Mouse (Mus musculus): ENCODE results near the gene Stx1b. TPM values are rescaled to one million over a fixed set of nuclear protein-coding genes. Genes with fewer than 3 reads are reported as not detected.

Gene Stx1b
- total RNA-seq, 2 experiments from 2014 or later = 0.30 to 0.72 TPM

DNA sequence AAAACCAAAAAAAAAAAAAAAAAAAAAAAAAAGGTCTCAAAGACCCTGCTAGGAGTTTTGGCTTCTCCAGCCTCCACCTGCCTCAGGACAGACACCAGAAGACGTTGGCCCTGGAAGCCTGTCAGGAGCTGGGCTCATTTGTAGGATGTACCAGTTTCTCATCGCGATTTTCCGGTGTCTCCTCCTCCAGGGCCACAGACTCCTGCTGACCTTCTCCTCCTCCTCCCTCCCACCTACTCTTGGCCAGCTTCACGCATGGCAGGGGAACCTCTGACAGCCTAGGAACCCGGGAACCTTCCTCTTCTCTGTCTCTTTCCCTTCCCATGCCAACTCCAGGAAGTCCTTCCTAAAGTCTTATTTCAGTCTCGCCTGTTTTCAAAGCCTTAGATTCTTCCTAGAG is 7.3 kb downstream of the Stx1b start:
- no peak for DNase-seq

DNA sequence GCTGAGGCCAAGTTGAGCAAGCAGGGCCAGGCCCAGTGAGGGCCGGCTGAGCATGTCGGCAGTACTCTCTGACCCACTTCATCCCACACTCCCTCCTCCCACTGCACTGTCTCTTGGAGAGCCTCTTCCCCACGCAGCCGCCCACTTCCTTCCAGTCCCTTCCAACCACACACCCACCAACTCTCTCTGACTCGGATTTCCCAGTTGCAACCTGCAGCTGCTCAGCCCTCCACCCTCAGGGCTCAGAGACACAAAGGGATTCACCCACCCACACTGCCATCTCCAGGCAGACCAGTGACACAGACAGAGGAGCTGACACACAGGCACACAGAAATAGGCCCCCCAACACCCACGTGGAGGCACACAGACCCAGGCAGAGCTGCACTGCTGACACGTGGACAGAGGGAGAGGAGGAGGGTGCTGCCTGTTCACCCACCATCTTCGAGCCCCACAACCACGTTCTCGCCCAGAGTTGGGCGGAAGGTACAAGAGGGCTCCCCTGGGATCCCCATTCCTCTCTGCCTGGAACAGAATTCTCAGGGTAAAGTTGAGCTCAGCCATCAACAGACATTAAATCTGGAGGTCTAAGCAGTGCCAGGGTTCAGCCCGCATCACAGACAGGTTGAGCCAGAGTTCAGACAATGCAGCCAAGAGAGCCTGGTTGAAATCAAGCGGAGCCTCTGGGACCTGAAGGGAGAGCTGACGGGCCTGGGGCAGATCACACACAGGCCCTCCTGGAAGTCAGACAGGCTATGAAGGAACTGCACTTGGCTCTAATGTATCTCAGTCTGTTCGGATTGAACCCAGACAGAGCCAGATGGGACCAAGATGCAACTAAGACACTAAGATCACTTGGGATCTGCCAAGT is 8.2 kb downstream of the Stx1b start:
- DNase-seq = peak; percentile 68 to 78

DNA sequence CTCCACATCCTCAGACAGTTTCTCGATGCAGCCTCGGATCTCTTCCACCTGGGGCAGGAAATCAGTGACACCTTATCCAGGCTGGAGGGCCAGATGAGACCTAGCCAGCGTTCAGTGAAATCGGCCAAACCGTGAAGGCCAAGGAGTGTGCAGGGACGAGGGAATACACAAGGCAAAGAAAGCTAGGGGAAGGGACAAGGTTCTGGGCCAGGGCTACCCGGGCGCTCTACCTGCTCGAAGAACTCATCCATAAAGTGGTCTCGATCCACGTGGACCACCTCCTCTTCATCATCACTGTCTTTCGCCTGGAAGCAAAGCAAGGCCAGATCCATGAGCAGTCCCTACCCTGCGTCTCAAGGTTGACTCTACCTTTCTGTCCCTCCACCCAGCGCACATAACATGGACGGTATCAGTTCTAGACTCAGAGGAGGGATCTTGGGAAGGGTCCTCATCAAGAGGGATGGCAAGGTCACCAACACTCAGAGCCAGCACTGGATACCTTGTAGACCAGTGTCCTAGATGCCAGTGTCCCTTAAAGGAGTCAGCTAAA is 9.2 kb downstream of the Stx1b start:
- no peak for DNase-seq

DNA sequence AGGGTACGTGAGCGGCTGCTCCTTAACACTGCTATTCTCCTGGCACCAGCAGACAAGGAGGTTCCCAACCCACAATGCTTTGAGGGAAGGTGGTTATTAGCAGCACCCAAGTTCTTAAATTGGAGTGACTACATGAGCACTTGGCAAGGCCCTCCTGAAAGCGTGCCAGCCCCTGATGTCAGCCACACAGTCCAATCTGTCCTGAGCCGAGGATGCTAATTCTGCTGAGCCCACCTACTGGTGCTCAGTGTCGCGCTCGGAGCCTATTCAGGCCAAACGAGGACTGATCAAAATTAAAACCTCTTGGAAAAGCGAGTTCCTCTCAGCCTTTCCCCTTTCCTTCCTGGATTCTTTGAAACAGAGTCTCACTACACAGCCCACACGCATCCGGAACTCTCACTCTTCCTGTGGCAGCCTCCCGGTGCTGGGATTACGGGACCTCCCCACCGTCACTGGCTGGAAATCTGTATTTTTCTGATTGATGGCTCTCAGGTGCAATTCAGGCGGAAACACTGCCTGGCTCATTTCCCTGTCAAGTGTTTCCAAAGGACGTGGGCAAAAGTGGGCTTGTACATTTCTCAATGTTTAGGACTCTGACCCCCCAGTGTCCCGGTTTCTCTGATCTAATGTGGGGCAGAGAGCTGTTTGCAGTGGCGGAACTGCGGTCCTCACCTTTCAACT is 10.0 kb downstream of the Stx1b start:
- DNase-seq = peak; percentile 90 to 91

DNA sequence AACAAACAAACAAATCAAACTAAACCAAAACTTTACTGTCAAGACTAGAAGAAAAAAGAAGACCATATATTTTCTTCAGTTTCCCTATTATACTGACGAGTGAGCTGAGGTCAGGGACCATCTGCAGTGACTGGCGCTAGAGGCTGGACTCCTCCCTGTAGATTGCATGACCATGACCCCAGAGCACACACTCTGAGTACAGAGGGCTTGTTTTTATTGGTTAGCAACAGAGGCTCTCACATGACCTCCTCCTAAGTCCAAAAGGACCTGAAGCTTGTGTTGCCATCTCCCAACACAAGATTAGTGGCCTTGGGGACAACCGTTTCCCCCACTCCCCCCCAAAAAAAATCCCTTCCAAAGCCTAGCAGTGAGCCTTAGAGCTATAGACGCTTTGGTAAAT is 10.5 kb downstream of the Stx1b start:
- DNase-seq = peak in 1 of 2 experiments; percentile 69

DNA sequence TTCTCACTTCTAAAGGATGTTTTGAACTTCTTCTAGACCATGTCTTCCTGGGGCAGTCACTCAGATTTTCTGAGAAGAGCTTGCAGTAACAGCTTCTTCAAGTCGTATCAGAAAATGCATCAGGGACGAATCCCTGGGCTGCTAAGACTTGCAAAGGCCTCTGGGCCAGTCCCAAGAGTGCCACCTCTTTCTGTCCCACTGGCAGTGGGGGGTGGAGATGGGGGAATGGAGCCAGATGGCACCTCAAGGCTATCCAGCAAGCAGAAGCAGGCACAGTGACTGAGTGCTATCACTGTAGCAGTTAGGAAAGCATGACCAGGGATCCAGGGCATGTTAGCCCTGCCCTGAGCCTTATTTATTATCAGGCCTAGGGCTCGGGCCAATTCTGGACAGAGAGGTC is 12.1 kb downstream of the Stx1b start:
- DNase-seq = no peak

DNA sequence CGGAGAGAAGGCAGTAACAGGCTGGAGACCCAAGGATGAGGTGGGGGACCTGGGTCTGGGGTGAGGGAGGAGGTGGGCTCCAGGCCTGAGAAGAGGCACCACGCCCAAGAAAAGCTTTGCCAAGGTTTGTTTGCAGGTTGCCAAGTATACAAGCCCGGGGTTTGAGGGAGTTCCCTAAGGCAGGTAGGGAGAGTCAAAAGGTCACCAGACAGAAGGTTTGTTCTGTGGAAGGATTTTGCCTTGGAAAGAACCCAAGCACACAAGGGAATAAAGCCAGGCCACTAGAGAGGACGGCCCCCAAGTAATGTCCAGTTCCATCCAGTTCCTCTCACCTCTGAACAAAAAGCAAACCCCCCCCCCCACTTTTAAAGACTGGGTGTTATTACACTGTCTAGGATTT is 13.1 kb downstream of the Stx1b start:
- no peak for DNase-seq

DNA sequence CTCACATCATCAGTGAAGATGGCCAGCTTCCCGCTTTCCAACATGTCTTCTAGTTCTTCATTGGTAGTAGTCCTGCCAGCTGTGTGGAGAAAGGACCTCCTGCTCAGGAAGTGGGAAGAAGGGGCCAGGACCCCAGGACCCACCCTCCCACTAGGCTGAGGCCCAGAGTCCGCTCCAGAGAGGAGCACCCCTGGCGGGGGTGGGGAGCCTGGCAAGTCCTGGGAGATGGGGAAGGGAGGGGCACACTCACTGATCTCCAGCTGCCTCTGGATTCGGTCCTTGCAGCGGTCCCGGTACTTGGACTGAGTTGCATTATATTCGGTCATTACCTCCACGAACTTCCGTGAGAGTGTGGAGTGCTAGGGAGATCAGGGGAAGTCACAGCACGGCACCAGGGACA is 13.7 kb downstream of the Stx1b start:
- no peak for DNase-seq

DNA sequence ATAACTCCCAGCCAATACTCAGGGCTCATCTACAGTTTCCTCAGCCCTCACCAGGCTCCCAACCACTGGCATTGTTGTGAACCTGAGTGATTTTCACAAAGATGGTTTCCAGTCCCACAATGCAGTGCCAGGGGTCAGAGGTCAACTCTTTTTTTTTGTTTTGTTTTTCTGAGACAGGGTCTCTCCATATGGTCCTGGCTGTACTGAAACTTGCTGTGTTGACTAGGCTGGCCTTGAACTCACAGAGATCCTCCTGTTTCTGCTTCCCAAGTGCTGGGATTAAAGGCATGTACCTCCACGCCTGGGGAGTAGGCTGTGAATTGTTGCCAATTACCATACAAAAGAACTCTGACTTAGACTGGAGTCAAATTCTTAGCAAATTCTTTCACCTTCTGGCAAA is 14.5 kb downstream of the Stx1b start:
- no peak for DNase-seq

DNA sequence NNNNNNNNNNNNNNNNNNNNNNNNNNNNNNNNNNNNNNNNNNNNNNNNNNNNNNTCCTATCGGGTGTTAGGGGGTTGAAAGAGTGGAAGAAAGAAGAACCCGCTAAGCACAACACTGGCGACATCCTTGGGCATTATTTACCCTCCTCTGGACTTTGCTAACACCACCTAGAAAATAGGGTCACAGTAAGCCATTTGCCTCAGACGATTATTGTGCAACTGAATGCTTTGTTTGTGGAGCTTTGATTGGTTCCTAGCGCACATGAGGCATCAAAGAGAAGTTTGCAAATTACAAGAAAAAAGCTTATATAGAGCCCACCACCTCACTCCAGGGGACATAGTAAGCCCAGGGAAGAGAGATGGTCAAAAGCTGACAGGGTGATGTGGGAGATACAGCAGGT is 15.5 kb downstream of the Stx1b start:
- DNase-seq = no peak

DNA sequence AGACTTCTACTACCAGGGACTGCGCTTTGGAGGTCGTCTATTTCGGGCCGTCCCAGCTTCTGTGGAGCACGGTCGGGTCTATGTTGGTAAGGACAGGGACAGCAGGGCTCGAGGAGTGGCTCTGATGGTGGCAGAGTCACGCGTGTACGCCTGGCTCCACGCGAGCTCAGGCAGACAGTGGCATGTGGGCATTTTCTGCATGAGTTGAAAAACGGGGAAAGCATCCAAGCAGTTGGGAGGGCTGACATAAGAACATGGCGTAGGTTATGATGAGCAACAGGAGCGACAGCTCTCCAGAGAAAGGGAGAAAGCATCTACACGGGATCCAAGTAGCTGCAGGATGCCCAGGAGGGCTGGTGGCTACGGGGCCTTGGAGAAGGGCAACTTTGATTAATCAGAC is 22.0 kb downstream of the Stx1b start:
- DNase-seq = no peak

DNA sequence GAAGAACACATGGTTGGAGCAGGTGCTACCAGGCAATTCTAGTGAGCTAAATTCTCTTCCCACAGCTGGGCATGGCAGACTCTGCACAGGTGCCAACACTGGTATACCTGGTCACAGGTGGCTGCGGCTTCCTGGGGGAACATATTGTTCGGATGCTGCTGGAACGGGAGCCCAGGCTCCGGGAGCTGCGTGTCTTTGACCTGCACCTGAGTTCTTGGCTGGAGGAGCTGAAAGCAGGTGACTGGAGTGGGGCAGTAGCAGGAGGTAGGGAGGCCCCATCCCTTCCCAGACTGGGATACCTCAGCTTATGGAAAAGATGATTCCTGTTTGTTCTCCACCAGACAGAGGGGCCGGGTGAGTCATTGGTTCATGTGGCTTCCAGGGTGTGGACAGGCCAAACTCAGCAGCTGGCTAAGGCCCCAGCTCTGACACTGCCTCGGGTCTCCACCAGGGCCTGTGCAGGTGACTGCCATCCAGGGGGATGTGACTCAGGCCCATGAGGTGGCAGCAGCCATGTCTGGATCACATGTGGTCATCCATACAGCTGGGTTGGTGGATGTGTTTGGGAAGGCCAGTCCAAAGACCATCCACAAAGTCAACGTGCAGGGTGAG is 23.2 kb downstream of the Stx1b start:
- DNase-seq = peak; percentile 25 to 34

DNA sequence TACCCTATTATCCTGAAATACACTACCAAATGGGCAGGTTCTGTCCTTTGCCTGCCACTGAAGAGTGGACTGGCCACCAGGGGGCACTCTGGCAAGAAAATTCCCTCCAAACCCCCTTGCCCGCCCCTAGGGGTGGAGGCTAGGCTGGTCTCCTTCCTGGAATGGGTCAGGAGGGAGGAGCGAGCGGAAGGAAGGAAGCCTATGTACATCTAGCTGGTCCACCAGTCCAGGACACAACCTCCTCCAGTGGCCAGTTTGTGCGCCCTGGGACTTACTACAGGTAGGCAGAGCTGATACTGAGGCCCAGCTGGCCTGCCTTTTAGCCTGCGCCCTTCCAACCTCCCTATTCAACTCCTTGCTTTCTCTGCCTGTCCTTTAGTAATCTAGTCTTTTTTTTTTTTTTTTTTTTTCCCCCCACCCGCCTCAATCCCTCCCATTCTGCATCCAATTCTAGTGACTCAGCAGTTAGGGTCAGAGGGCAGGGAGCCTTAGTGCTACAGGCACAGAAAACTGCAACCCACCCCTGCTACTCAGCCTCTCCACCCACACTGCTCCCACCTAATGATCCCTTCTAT is 23.8 kb downstream of the Stx1b start, which contains the start of gene Hsd3b7:
Gene Hsd3b7, plus strand, starts transcription at position 170 of the 575 bp plus-strand sequence.
- DNase-seq = peak; percentile 96 to 98

DNA sequence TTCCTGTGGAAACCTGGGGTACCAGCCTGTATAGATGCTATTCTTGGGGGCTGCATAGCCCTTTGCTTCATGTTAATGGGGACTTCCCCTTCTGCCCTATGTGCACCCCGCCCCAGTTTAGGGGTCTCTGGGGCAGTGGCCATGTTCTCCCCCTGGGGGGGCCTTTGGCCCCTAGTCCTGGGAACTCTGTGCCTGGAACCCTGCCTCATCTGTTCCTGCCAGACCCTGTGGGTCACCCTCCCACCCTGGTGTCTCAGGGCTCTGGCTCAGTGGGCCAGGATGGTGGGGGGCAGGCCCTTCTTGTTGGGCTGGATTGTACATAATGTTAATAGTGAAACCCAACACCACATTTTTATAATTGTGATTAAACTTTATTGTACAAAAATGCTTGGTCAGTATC is 24.6 kb downstream of the Stx1b start:
- no peak for DNase-seq

DNA sequence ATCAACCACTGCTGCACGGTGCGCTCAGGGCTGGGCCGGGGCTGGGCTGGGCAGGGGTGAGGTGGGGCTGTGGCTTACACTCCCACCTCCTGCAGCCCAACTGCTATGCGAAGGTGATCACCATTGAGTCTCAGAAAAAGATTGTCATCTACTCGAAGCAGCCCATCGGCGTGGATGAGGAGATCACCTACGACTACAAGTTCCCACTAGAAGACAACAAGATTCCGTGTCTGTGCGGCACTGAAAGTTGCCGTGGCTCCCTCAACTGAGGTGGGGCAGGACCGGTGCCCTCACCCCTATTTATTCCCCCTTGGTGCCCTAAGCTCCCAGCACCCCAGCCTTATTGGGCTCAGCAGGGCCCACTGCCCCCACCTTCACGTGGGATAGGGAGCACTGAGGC is 25.1 kb downstream of the Stx1b start:
- no peak for DNase-seq

DNA sequence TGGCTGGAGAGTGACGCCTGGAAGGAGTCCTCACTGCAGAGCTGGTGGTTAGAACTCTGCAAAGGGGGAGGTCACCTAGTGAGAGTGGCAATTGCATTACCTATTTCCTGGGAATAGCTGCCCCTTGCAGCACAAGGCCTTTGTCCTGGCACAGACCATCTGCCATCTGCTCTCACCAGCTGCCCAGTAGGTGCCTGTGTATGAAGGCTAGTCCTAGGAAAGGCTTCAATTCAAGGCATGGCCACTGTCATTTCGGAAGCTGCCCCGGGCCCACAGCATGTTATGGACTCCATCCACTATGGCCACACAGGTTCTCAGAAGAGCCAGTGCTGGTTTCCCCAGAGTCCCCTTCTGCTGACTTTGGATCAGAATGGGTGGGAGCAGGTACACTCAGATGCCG is 25.8 kb downstream of the Stx1b start:
- DNase-seq = no peak

DNA sequence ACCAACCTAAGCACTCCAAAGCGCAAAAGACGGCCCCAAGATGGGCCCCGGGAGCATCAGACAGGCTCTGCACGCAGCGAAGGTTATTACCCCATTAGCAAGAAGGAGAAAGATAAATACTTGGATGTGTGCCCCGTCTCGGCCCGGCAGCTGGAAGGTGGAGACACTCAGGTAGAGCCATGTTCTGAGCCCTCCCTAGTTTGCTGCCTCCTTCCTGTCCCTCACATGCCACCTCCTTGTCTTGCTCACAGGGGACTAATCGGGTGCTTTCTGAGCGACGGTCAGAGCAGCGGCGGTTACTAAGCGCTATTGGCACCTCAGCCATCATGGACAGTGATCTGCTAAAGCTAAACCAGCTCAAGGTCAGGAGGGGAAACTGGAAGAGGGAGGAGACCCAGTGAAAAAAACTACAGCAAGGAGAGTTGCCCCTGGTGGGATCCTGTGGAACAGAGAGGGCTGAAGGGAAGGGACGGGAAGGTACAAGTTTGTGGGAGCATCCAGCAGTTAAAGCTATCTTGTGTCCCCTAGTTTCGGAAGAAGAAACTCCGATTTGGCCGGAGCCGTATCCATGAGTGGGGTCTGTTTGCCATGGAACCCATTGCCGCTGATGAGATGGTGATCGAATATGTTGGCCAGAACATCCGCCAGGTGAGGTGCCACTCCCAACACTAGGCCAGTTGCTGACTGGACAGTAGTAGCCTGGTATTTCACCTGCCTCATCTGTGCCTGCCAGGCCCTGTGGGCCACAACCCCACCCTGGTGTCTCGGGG is 27.1 kb downstream of the Stx1b start:
- DNase-seq = no peak

DNA sequence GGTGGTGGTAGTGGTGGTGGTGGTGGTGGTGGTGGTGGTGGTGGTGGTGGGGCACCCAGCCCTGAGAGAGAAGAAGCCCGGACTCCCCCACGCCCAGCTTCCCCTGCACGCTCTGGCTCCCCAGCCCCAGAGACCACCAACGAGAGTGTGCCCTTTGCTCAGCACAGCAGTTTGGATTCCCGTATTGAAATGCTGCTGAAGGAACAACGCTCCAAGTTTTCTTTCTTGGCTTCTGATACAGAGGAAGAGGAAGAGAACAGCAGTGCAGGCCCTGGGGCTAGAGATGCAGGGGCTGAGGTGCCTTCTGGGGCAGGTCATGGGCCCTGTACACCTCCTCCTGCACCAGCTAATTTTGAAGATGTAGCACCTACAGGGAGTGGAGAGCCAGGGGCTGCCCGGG is 39.0 kb downstream of the Stx1b start, which contains the start of gene Gm49388:
Gene Gm49388, plus strand, starts transcription at position 301 of the 400 bp plus-strand sequence.
- DNase-seq = no peak

DNA sequence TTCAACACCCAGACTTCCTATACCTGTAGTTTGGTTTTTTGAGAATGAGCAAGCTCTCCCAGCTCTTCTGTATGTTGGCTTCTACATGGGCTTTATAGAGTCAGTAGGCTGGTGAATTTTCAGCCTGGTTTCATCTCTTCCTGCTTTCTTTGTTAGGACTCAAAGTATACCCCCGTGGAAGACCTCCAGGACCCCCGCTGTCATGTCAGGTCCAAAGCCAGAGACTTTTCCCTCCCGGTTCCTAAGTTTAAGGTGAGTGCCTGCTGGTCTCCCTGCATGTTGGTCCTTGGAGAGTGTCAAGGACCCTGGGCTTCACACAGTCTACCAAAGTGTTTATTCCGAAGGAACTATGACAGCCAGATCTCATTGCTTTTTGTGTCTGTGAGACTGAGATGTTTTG is 46.0 kb downstream of the Stx1b start:
- DNase-seq = no peak

DNA sequence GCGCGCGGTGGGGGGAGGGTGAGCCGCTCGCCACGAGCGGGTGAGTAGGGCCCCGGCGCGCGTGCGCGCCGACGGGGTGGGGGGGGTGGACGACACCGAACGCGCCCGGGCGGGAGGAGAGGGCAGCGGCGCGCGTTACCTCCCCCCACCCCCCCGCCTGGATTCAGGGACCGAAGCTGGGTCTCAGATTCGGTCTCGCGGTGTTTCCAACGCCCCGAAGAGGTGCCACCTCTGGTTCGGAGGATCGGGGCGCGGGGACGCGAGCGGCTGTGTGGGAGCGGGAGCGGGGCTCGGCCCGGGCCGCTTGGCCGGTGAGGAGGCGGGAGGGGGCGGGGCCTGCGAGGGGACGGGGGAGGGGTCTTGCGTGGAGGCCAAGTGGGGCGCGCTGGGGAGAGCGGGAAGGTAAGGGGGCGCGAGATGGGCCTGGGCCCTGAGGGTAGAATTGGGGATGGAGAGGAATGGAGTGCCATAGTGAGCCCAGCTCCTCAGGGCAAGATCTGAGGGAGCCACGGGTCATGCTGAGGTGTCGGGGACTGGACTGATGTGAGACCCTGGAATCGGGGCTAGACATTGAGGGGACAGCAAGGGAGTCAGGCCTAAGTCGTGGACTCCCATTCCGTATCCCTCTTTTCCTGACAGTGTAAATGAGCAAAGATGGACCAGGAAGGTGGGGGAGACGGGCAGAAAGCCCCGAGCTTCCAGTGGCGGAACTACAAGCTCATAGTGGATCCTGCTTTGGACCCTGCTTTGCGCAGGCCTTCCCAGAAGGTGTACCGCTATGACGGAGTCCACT is 46.7 kb downstream of the Stx1b start:
- peak; percentile 50 to 68 for DNase-seq

All from heart, adult 18-20 months (tissue).